Mouse (Mus musculus) kidney, adult 2 months (tissue): ENCODE data around the gene Tfap4. TPM values are rescaled to one million over a fixed set of nuclear protein-coding genes. Genes with fewer than 3 reads are reported as not detected.

Experiments used
- DNase-seq: peaks from one replicate; pipeline ENCODE4 v3.0.0; 2021
- H3K27ac ChIP-seq: fragments of 200-500 bp; 2 replicates; pipeline ENCODE4 v1.5.1; 2012; ENCODE audit warnings: low read depth, low read length, control low read depth, inconsistent platforms; ENCODE audit not compliant: insufficient read depth
- H3K27me3 ChIP-seq: fragments of 200-500 bp; replicated peaks from 2 replicates; pipeline ENCODE4 v1.6.1; 2012; ENCODE audit warnings: mild to moderate bottlenecking, moderate library complexity, low read length, inconsistent platforms; ENCODE audit not compliant: control insufficient read depth, insufficient read depth
- H3K36me3 ChIP-seq: fragments of 200-500 bp; 2 replicates; pipeline ENCODE4 v1.6.1; 2012; ENCODE audit warnings: mild to moderate bottlenecking, moderate library complexity, low read length, inconsistent platforms; ENCODE audit not compliant: control insufficient read depth, insufficient read depth
- H3K4me1 ChIP-seq: fragments of 200-500 bp; 2 replicates; pipeline ENCODE4 v1.6.1; 2011; ENCODE audit warnings: low read length; ENCODE audit not compliant: control insufficient read depth, insufficient read depth
- H3K4me3 ChIP-seq: fragments of 200-500 bp; 2 replicates; pipeline ENCODE4 v1.5.1; 2011; ENCODE audit warnings: mild to moderate bottlenecking, low read depth, low read length, control low read depth; ENCODE audit not compliant: insufficient read depth
- CTCF ChIP-seq: fragments of 200-500 bp; conservative IDR thresholded peaks from 2 replicates; pipeline ENCODE4 v1.5.1; 2011; ENCODE audit warnings: low read depth, mild to moderate bottlenecking, control low read depth, low read length, moderate library complexity, mixed read lengths; ENCODE audit not compliant: insufficient read depth, insufficient read length
- POLR2A ChIP-seq: fragments of 200-500 bp; IDR thresholded peaks from one replicate; pipeline ENCODE4 v1.6.1; 2011; ENCODE audit warnings: low read depth, low read length, control low read depth
- WGBS: fragments of 180-500 bp; shearing (Covaris S2); methylation state at CpG from one replicate; pipeline ENCODE4 v1.1.7; 2018; 5-methylcytosine and 5-hydroxymethylcytosine counted together
- polyA plus RNA-seq: library from polyadenylated mRNA; depleted of rRNA; stranded (reverse); fragments of >200 nt; gene quantifications from 2 replicates; pipeline ENCODE4 v1.2.3, GENCODE M21; 2012

Gene Tfap4
- polyA plus RNA-seq, 1 experiment: 5.1 TPM

GRCm38 (mm10) chr16:4578630-4579029 lies 19.0 kb upstream of the Tfap4 start:
- H3K4me3 ChIP-seq: no peak overlapping the region
- no peak overlapping the region for H3K27ac ChIP-seq
- no peak for DNase-seq
- TF ChIP-seq POLR2A (no peak), CTCF (no peak)
- no peaks in the 10 kb centered on the region for H3K36me3 ChIP-seq
- 69% methylated on average over 7 of the region's 7 CpGs for WGBS
- no peaks in the 10 kb centered on the region for H3K4me1 ChIP-seq
- H3K27me3 ChIP-seq: no peaks in the 10 kb centered on the region

DNA sequence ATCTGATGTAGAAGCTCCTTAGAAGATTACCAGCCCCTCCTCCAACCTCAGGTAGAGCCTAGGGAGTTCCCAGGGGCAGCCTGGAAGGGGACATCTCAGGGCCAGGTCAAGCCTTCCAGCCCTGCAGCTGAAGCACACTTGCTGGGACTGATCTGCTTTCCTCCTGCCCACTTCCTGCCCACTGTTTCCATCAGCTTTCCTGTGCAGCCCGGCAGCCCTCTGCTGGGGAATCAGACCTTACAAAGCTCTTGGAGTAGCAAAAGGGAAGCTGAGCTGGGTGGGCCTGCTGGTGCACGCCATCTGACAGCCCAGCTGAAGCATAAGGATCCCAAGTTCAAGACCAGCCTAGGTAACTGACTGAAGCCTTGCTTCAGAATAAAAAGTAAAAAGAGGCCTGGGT lies 17.2 kb upstream of the Tfap4 start:
- Histone ChIP-seq H3K27me3 (no peaks in the 10 kb centered on the region), H3K36me3 (no peaks in the 10 kb centered on the region), H3K27ac (no peak overlapping the region), H3K4me3 (no peak overlapping the region), H3K4me1 (no peaks in the 10 kb centered on the region)
- no peak for TF ChIP-seq POLR2A
- TF ChIP-seq CTCF: no peak
- DNase-seq: no peak
- WGBS: 47% methylated on average over 2 of the region's 2 CpGs

DNA sequence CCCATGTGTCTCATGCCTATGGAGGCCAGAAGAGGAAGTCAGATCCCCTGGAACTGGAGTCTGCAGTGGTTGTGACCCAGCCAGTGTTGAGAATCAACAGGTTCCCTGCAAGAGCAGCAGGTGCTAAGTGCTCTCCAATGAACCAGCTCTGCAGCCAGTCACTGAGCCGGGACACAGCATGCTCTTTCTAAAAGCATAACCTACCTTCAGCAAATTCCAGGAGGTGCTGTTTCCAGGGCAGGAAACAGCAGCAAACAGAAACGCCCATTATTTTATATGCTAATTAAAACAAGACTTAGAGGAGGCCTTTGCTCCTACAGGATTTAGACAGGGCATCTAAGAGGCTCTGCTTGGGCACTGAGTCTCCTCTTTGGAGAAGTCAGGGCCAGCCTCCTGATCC lies 16.4 kb upstream of the Tfap4 start:
- 45% methylated on average over 2 of the region's 2 CpGs for WGBS
- TF ChIP-seq POLR2A (no peak), CTCF (no peak)
- Histone ChIP-seq H3K27me3 (no peaks in the 10 kb centered on the region), H3K36me3 (no peaks in the 10 kb centered on the region), H3K4me1 (no peaks in the 10 kb centered on the region), H3K4me3 (no peak overlapping the region), H3K27ac (no peak overlapping the region)
- DNase-seq: no peak

GRCm38 (mm10) chr16:4570737-4571136 lies 11.1 kb upstream of the Tfap4 start:
- Histone ChIP-seq H3K27me3 (no peaks in the 10 kb centered on the region), H3K4me1 (no peaks in the 10 kb centered on the region; the same call in 1 of the 2 replicates), H3K36me3 (no peaks in the 10 kb centered on the region), H3K4me3 (no peak overlapping the region), H3K27ac (no peak overlapping the region)
- DNase-seq: no peak
- no peak for TF ChIP-seq POLR2A
- no peak for TF ChIP-seq CTCF
- WGBS: 72% methylated on average over 4 of the region's 4 CpGs

- Histone ChIP-seq H3K27ac (no peak overlapping the region), H3K4me3 (no peak overlapping the region), H3K36me3 (no peaks in the 10 kb centered on the region), H3K4me1 (no peaks in the 10 kb centered on the region; the same call in 1 of the 2 replicates), H3K27me3 (no peaks in the 10 kb centered on the region)
- DNase-seq: peak; percentile 87
- WGBS: 11% methylated on average over 4 of the region's 4 CpGs
- TF ChIP-seq POLR2A: no peak
- TF ChIP-seq CTCF: peak; percentile 94
These were observed 8.3 kb upstream of the Tfap4 start for GRCm38 (mm10) chr16:4567912-4568311.

DNA sequence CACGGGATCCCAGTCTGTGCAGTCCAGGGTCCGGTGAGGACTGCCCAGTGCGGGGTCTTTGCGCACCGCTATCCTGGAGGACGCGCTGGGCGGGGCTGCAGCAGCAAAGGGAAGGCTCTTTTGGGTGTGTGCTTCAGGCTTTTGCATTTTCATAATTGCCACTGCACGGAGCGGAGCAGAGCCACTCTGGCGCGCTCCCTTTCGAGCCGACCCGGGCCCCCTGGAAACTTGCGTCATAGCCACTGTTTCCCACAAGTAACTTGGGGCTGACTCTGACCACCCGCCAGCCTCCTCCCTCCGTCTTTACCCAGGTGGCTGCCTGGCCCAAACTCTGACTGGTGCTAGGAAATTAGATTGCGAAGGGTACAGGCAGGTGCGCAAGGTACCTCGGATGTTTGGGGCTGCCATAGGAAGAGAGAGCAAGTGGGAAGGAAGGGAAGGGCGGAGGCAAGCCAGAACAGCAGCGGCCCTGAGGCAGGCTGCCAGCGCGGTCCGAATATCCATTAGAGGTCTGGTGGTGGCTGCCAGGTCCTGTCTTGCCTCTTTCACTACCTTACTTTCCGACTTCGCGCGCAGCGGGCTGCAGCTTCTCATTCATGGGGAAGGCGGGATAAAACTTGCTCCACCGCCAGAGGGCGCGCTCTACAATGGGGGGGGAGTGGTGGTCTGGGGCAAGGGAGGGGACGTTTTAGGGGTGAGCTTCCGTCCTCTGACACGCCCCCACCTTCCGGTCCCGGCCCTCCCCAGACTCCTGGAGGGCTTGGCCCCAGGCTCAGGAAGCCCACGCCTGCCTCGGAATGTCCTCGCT lies 695 bp upstream of the Tfap4 start:
- Histone ChIP-seq H3K36me3 (no peaks in the 10 kb centered on the region), H3K27me3 (no peaks in the 10 kb centered on the region), H3K4me3 (peak overlapping the region; percentile 62), H3K4me1 (peaks cover 11% of the 10 kb centered on the region), H3K27ac (peak overlapping the region; percentile 96)
- TF ChIP-seq POLR2A (no peak), CTCF (peak; percentile 70)
- under 1% methylated on average over 43 of the region's 43 CpGs for WGBS
- DNase-seq: peak; percentile 86

DNA sequence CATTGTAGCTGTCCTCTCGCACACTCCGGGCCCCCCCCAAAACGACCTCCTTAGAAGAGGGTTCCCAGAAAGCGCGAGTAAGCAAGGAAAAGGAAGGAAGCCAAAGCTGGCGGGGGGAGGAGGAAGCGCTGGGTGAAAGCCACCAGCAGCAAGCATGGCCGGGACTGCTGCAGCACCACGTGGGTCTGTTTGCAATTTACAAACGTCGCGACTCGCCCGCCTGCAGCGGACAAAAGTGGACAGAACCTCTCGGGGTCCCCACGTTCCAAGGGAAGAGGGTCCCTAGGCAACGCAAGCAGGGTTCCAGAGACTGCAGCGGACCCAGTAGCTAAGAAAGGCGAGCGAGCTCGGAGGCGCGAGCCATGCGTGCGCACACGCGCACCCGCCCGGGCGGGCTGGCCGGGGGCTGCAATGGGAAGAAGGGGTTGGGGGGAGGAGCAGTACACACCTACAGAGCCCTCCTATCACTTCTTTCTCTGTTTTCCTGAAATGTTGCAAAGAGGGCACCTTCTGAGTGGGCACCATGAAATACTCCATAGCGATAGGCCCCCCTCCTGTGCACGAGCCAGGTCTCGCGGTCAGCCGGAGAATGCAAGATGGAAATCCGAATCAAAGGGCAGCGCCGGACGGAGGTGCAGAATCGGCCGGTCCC lies 548 bp downstream of the Tfap4 start:
- Histone ChIP-seq H3K27me3 (no peaks in the 10 kb centered on the region), H3K4me3 (peak overlapping the region; percentile 62), H3K27ac (peak overlapping the region; percentile 71; the same call in 1 of the 2 replicates), H3K4me1 (peaks cover 11% of the 10 kb centered on the region), H3K36me3 (no peaks in the 10 kb centered on the region)
- TF ChIP-seq CTCF (no peak), POLR2A (no peak)
- DNase-seq: peak; percentile 79
- WGBS: under 1% methylated on average over 43 of the region's 43 CpGs
